Mouse (Mus musculus) CD4-positive helper T cell, adult 2 months (primary cell): ENCODE results near the gene Lysmd3.

ENCODE experiments used
- DNase-seq: peaks from one replicate; pipeline ENCODE4 v3.0.0-alpha.2; 2012; ENCODE audit warnings: low read depth, missing footprints, low spot score

Lysmd3 gene

DNA sequence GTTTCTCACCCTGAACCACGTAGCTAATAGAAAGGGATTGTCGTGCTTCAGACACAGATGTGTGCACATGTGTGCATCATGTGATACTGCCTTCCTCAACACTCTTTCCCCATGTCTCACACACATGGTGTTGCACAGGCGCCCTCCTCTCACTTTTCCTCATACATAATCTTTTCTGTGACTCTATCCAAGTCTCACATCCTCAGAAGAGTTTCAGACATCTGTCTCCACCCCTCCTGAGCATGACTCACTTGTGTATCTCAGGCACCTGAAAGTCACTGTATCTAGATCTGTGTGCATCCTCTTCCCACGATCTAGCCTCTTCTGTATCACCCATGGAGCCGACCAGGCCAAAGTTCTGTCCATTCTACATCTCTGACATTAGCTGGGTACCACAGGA is 10.2 kb downstream of the Lysmd3 start:
- DNase-seq, result no peak

- peak; percentile 24 for DNase-seq
Observed at GRCm38 (mm10) chr13:81675333-81675732, 17.9 kb downstream of the Lysmd3 start.

- DNase-seq, result no peak
Observed at GRCm38 (mm10) chr13:81683107-81683506, 25.6 kb downstream of the Lysmd3 start.

GRCm38 (mm10) chr13:81684258-81684657 is 26.8 kb downstream of the Lysmd3 start:
- no peak for DNase-seq

- peak; percentile 27 for DNase-seq
Observed at GRCm38 (mm10) chr13:81684884-81685283, 27.4 kb downstream of the Lysmd3 start.

DNA sequence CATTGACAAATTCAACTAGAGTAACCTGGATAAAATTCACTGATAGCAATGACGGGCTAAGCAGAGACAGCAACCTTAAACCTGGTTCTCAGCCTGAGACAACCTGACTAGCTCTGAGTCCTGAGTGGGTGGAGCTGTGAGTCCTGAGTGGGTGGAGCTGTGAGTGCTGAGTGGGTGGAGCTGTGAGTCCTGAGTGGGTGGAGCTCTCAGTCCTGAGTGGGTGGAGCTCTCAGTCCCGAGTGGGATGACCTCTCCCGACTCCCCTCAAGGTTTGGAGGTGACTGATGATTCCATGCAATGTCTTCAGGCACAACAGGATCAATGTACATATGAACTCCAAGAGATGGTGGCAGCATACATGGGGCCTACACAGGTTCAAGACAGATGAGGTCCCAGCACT is 32.1 kb downstream of the Lysmd3 start:
- no peak for DNase-seq

GRCm38 (mm10) chr13:81690477-81690876 is 33.0 kb downstream of the Lysmd3 start:
- DNase-seq, result peak; percentile 16

- no peak for DNase-seq
Observed at GRCm38 (mm10) chr13:81691606-81692005, 34.1 kb downstream of the Lysmd3 start.

GRCm38 (mm10) chr13:81694446-81694845 is 37.0 kb downstream of the Lysmd3 start:
- DNase-seq, result no peak

DNA sequence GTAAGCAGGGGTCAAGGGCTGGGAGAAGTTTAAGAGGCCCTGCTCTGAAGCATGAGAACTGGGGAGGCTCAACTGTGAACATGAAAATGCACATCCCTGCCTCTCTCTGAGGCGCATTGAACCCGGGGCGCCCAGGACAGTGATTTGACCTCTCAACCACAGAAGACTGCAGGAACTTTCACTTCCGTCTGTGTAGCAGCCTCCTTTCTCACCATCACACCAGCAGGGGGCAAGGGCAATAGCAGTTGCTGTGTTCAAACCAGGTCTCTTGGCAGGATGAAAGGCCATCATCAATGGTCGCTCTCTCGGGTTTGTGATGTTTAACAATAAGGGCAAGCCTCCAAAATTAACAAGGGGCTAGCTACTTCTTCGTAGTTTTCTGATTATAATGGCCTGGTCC is 45.7 kb downstream of the Lysmd3 start:
- DNase-seq, result no peak

DNA sequence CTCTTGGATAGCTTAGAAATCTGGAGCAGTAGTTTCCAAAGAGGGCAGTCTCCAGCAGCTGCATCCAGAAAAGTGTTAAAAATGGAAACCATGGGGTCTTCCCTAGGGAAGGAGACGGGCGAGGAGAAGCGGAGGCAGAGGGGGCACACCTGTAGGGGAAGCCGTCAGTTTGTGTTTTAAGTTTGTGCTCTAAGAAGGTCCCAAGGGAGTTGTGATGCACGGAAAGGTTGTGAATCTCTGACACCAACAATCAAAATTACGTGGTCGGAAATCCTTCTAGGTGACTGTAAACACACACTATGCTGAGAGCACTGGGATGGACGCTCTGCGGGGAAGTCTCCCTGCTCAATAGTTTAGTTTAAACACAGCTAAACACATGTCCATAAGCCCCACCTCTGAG is 46.2 kb downstream of the Lysmd3 start:
- DNase-seq, result no peak

GRCm38 (mm10) chr13:81706311-81706710 is 48.8 kb downstream of the Lysmd3 start:
- no peak for DNase-seq

GRCm38 (mm10) chr13:81709805-81710204 is 52.3 kb downstream of the Lysmd3 start:
- DNase-seq, result no peak

DNA sequence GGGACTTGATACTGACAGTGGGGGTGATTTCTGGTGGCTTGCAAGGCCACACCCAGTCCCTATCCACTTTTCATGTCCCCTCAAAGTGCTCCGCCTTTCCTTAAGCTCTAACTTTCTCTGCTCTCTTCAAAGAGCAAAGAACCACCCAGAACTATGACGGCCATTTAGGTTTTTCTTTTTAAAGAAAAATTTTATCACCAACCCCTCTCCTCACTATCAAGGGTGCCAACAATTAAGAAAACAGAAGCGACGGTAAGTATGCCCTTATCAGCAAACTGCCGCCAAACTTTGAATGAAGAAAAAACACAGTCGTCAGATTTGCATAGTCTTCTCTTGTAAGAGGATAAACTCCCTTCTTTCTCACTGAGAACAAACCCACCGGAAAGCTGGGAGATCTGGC is 52.8 kb downstream of the Lysmd3 start:
- no peak for DNase-seq

GRCm38 (mm10) chr13:81710775-81711545 is 53.5 kb downstream of the Lysmd3 start, which contains the start of the genes Polr3g and Mblac2:
Polr3g (minus strand) TSS chr13:81711013.
Mblac2 (plus strand) TSS chr13:81711341.
- peak; percentile 96 for DNase-seq

GRCm38 (mm10) chr13:81711546-81712371 is 54.3 kb downstream of the Lysmd3 start:
- DNase-seq, result no peak

GRCm38 (mm10) chr13:81713896-81714295 is 56.4 kb downstream of the Lysmd3 start:
- DNase-seq, result no peak
